Mouse (Mus musculus) adrenal gland, adult 2 months (tissue): ENCODE results near the gene Tmem235. TPM values are rescaled to one million over a fixed set of nuclear protein-coding genes. Genes with fewer than 3 reads are reported as not detected.
"Not testable (repeated sequence)": the region's sequence is repeated elsewhere in the genome, so short reads cannot be mapped to it uniquely, and the experiment has no call there.

ENCODE experiments used
- DNase-seq: peaks from one replicate; pipeline ENCODE4 v3.0.0; 2021
- polyA plus RNA-seq: library from polyadenylated mRNA; depleted of rRNA; stranded (reverse); fragments of >200 nt; gene quantifications from 2 replicates; pipeline ENCODE4 v1.2.3, GENCODE M21; 2012
- total RNA-seq, 2 experiments: library from RNA; stranded (reverse); gene quantifications; 2 replicates each; pipeline ENCODE4 v1.2.3; 2021

Tmem235 gene
- total and polyA plus RNA-seq, 3 experiments: not detected

DNA sequence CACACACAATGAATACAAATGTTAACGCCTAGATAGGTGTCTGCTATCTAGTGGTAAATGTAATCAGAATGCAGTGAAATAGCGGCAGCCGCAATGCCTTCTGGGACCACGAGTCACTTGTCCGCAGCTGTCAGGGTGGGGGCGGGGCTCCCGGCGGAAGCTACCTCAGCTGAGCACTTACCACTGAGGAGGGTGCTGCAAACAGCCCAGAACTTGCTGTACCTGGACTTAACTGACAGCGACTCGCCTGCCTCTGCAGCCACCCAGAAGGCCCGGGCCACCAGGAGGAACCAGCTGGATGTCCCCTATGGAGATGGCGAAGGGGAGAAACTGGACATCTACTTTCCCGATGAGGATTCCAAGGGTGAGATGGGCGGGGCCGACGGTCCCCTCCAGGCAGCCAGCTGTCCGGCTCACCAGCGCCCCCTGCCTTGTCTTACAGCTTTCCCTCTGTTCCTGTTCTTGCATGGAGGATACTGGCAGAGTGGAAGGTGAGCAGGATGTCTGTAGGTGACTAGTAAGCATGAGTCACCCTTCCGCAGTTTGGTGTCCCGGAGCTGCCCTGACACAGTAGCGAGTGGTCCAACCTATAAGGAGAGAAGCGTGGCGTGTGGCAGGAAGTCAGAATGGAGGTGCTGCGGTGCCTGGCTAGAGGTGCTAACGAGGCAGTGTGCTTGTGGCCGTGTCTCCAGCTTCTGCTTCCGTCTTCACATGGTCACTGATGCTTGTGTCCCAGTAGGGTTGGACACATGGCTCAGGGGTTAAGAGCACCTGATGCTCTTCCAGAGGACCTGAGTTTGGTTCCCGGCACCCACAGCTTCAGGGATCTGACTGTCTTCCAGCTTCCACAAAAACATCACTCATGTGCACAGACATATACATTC lies 28.2 kb upstream of the Tmem235 start:
- DNase-seq: peak; percentile 65

DNA sequence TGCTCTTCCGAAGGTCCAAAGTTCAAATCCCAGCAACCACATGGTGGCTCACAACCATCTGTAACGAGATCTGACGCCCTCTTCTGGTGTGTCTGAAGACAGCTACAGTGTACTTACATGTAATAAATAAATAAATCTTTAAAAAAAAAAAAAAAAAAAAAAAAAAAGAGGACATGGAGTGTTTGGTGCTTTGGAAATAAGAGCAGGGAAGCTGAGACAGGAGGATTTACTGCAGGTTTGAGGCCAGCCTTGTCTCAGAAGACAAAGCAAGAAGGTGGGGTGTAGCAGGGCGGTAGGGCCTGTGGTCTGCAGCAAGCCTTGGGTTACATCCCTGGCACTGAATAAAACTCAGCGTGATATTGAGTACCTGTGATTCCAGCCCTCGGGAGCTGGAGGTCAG lies 27.0 kb upstream of the Tmem235 start:
- DNase-seq: not testable (repeated sequence)

DNA sequence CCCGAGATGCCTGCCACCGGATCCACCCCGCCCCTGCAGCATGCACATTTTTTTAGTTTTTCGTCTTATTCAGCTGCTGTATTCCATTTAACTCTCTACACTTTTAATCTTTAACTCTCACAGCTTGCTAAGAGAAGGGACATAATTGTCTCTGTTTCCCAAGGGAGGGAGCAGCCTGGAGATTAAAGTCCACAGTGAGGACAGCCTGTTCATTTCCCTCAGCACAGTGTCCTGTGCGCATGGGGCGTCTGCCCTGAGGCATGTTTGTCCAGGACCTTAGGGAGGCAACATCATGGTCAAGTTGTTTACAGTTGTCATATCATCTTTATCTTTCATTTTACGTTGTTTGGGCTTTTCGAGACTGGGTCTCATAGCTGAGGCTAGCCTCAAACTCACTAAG lies 26.5 kb upstream of the Tmem235 start:
- DNase-seq: no peak

DNA sequence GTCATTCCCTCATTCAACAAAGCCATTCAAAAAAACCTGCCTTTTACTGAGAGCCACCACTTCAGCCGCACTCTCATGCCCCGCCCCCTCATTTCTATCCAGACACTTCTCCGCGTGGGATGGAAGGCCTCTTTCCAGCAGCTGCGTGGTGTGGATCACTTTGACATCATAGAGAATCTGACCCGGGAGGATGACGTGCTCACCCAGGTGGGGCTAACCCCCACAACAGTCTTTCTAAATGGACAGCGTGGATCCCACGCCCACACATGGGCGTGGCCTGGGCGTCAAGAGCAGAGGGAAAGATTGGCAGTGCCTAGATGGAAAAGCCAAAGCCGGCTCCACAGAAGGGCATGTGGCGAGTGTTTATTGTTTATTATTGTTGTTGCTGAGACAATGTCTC lies 24.2 kb upstream of the Tmem235 start:
- peak; percentile 43 for DNase-seq

DNA sequence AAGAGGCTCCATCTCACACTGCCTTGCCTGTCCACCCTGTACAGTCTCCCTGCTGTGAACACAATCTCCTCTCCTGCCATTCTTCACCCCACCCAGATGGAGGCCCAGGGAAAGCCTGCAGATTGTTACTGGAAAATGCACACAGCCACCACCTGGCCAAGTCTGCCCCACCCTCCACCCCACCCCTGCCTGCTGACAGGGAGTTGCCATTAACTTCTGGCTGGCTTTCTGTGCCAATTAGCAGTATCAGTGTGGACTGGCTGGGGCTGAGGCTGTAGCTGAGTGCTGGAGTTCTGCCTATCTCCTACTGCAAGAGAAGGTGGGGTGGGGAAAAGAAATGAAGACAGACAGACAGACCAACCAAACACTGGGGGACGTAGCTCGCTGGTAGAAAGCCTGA lies 22.0 kb upstream of the Tmem235 start:
- no peak for DNase-seq

DNA sequence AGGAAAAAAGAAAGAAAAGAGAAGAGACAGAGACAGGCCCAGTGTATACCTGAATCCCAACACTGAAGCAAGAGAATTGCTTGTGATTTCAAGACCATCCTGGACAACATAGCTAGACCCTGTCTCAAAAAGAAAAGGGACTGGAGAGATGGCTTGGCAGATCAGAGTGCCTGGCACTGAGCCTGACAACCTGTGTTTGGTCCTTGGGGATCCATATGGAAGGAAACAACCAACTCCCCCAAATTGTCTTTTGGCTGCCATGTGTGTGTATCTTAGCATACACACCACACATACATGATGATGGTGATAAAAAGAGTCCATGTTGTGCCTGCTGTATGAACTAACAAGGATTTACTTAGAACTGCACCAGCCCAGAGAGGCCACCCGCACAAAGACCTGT lies 21.5 kb upstream of the Tmem235 start:
- no peak for DNase-seq

DNA sequence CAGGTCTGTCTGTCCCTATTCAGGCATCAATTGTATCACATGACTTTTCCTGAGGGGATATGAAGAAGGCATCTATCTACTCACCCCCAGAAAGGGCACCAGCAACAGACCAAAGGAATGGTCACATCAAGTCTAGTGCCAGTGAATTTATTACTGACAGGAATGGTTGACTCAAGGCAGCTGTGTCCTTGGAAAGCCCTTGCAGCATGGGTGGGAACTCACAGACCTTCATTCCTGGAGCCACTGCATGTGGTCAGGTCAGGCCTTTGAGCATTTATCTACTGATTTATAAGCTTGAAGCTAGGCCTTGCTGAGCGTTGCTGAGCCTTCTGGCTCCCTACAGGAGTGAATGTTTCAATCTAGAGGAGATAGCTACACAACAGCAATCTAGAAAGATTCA lies 19.6 kb upstream of the Tmem235 start:
- peak; percentile 74 for DNase-seq

DNA sequence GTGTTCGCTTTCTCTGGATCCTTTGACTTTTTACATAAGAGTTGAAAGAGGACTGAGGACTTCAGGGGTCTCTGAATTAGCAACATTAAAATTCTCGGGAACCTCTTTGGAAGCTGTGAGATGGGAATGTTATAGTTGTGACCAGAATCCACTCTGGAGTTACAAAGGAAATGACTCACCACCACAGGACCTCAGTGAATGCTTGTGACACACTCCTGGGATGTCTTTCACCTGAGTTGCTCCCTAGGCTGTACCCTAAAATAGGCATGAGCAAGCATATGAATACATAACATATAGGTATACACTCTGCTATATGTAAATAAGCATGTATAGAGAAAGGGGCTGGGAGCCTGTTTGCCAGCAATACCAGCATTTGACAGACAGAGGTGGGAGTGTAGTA lies 17.1 kb upstream of the Tmem235 start:
- no peak for DNase-seq

DNA sequence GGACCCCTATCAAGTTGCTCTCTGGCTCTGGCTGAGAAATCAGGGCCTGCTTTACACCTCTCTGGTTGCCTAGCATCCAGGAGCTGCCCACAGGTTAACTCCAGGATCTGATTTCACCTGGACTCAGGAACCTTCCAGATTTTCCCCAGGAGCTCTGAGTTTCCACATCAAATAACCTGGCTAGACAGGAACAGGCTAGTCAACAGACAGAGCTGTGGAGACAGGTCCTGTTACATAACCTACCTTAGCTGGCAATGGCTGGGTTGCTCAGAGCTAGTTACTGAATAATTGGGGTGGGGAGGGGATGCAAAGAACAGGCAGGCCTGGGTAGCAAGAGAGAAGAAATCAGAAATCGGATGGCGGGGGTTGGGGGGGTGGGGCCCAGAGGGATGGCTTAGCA lies 15.6 kb upstream of the Tmem235 start:
- DNase-seq: no peak

DNA sequence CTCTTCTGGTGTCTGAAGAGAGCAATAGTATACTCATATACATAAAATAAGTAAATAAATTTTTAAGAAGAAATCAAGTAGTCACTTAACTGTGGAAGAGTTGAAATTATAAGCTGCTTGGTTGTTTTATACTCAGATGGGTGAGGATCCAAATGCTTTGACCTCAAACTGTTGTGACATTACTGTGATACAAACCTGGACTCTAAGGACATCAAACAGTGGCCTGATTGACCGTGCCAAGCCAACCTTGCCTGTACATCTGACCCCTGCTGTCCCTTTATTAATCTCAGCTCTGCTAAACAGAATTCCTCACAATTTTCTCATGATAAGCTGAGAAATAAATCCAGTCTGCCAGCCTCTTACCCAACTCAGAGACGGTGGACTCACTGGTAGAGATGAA lies 14.9 kb upstream of the Tmem235 start:
- DNase-seq: no peak

DNA sequence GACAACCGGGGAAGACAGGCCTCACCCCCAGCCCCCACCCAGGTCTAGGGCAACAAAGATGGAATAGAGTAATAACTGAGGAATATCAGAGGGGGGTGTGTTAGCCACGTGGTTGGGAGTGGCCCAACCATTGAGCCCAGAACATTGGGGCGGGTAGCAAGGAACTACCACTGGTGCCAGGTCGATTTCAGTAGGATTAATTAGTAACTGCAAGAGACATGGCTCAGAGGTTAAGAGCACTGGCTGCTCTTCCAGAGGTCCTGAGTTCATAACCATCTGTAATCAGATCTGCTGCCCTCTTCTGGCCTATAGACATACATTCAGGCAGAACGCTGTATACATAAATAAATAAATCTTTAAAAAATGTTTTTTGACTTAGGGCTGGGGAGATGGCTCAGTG lies 13.9 kb upstream of the Tmem235 start:
- no peak for DNase-seq

DNA sequence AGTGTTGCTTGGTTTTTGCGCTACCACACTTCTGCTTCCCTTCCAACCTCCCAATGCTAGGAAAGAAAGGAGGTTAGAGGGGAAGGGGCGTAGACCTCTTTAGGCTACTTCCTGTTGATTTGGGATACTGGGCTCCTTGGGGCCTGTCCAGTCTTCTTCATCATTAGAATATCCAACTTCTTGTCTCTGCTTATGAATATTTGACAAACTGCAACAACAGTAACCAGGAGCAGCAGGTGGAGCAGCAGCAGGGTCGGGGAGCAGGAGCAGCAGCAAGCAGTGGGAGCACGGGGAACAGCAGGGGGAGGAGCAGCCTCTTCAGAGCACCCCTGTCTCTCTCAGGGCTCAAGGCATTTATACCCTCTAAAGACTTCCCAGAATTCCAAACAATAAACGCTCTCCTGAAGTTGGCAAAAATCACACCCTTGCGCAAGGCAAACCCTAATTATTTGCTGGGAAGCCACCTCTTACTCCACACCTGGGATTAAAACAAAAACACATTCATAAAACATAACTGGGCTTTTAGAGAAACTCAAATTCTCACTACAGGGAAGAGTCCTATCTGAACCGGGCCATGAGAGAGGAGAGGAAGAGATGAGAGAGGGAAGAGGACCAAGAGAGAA lies 12.8 kb upstream of the Tmem235 start:
- DNase-seq: no peak

DNA sequence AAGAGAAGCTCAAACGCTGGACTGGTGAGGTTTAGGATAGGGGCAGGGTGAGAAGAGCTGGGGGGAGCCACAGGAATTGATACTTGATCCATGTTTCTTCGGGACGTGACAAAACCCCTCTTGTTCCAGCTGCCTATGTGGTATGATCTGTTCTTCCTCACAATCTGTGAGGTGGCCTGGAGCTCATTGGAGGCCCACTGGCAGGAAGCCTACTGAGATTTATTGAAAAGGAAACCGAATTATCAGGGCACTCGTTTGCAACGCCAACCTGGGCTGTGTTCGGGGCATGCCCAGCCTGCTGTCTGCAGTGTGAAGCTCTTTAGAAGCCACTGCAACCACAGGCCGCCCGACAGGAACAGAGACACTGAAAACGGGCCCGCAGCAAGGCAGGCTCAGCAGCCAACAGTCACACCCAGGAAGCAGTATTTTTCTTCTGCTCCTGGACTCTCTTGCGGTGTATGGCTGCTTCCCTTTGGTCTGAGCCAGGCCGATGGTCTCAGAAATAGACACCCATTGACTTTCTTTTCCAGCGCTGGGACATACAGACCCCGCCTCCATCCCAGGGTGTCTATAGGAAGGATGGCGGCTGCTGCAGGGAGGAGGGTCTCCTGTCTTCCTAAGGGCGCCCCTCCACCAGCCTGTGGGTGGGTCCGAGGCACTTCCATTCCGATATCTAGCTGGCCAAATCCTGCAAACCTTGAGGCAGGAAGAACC lies 12.1 kb upstream of the Tmem235 start:
- no peak for DNase-seq

DNA sequence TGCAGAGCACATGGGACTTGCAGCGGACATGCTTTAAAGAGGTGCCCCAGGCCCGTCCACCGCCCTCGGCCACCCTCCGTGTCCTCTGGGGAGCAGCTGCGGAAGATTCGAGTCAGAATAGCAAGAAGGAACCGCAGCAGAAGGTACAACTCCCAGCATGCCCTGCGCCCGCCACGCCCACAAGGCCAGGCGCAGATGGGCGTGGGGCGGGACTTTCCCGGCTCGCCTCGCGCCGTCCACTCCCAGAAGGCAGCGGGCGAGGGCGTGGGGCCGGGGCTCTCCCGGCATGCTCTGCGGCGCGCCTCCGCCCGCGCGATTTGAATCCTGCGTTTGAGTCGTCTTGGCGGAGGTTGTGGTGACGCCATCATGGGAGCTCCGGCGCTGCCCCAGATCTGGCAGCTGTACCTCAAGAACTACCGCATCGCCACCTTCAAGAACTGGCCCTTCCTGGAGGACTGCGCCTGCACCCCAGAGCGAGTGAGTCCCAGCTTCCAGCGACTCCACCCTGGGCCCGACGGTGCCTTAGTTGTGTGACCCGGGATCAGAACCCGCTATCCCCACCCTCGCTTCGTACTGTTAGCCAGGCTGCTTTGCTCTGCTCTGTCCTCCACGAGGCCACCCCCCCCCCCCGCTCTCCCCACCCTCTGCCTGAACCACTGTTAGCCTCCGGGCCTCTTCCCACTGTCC lies 11.4 kb upstream of the Tmem235 start, which contains the start of gene Birc5:
Gene Birc5 (plus strand): TSS at position 267 of the 687 bp plus-strand sequence.
- DNase-seq: peak; percentile 96

DNA sequence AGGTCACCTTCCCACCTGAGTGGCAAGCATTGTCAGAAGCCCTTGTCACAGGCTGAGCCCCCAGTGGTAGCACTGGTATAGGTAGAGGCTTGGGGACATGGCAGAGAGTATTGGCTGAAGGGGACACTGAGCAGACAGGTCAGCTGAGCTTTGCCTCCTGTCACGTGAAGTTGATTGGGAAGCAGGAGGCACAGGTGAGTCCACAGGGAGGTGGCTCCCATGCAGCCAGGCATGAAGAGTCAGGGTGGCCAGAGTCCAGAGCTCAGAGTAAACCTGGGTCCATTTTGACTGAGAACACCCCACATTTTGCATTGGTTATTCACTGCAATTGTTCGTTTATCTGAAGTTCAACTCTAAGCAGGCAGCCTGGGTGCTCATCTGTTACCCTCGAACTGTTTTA lies 7.7 kb upstream of the Tmem235 start:
- DNase-seq: no peak

DNA sequence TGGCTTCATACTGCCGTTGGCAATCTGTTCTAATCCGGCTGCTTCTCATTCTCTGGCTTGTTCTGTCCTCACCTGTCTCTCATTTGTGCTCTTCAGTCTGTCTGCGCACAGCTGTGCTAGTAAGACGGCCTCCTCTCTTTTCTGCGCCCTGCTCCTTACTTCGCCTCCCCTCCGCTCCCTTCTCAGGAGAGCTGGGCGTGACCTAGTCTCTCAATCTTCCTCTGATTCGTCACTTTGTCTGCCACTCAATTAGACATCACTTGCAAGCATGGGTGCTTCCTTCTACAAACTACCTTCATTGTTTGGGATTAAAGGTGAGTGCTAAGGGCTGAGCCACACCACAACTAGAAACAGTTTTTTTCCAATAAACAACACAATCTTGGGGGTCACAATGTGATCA lies 6.3 kb upstream of the Tmem235 start:
- no peak for DNase-seq

DNA sequence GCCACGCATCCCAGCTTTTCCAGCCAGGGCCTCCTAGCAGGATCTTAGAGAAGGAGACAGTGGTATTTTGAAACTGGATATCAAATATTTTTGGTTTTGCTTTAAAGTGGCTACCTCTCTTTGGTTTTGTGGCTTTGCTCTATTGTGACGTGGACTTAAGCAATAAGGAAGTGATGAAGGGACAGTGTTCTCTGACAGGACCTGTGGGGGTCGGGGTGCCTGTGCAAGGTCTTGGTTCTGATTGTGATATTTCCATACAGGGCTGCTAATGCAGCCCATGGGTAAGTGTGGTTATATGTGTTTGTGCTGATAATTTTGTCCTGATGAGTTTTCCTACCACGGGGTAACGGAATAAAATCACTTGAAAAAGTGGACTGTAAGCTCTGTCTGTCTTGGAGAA lies 5.2 kb upstream of the Tmem235 start:
- DNase-seq: no peak

DNA sequence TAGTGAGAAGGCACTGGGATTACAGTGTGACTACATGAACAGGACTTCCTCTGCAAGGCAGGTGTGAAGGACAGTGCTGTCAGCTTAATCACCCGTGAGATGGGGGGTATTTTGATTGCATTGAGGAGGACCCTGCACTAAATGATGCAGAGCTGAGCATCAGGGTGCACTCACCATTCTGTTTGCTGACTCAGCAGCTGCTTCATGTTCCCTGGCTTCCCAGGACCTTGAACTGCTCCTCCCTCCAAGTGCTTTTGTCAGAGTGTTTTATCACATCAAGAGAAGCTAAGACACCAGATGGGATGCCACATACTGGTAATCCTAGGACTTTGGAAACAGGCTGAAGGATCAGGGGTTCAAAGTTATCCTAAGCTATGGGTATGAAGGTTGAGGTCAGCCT lies 4.6 kb upstream of the Tmem235 start:
- no peak for DNase-seq

DNA sequence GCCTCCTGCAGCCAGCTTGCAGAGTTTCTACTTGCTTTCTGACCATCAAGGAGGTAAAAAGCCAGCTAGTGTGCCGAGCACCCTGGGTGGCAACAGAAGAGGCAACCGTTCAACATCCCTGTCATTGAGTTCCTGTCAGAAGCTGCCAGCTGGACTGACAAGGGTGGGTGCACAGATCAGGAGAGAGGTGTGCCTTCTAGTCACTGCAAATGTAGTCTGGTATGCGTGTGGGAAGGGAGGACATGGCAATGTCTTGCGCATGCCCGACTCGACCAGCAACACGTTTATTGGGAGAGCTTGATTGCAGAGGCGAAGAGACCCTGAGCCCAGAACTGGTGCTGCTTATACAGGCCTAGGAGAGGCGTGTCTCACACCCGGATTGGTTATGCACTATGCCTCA lies 3.1 kb upstream of the Tmem235 start:
- no peak for DNase-seq

DNA sequence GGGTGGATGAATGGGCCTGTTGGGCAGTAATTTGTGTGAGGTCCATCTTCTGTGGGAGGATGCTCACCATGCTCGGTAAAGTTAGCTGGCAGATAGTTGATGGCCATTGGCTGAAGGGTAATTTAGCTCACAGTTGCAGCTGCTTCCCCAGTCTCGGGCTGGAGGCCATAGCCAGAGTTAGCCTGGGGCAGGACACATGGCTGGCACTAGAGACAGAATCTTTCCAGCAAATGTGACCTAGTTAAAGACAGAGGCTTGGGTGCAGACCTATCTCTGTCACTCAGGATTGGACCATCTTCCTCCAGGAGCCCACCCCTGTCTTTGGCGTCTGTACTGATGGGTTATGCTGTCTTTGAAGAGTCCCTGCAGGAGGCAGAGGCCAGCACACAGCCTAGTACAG lies 2.2 kb upstream of the Tmem235 start:
- no peak for DNase-seq

DNA sequence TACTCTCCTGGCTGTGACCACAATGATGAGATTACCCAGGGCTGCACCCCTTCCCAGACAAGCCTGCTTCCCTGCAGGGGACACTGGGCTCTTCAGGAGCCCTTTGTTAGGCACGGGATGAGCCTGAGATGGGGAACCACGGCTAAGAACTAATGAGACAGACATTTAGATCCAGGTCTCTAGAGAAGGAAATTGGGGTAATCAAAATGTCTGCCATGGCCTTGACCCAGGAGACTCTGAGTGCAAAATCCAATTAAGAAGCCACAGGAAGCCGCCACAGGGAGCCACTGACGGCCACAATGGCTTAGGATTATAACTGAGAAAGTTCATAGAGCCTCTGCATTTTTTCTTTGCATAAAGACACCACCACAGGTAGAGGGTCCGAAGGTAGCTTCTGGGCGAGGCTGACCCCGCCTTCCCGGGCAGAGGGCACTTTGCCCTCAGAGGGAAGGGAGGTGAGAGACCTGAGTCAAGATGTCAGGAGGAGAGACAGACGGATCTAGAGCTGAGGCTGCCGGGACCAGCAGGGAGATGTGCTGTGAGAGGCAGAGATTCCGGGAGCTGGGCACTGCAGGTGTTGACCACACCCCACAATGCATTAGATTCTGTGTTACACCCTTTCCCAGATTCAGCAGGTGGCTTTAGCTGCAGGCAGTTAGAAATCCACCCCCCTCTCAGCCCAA lies 2.8 kb downstream of the Tmem235 start:
- DNase-seq: no peak

DNA sequence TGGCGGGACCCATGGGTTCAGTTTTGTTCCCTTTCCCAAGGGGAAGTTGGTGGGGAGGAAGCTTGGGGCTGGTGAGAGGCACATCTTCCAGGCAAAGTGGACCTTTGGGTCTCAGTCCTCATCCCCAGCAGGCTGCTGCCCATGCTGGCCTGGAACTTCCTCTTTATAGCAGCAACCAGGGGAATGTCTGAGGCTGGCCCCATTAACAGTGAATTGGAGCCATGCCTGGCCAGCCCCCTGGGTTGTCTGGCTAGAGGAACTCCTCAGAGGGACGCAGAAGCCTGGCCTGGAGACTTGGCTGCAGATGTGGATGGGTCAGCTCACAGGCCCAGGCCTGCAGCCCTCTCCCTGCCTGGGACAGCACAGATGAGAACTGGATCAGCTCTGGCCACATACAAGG lies 4.3 kb downstream of the Tmem235 start:
- DNase-seq: no peak
